Mouse (Mus musculus): ENCODE data around the gene Spaca7. TPM values are rescaled to one million over a fixed set of nuclear protein-coding genes. Genes with fewer than 3 reads are reported as not detected.
"Not testable (repeated sequence)": the region's sequence is repeated elsewhere in the genome, so short reads cannot be mapped to it uniquely, and the experiment has no call there.

Spaca7 gene
- polyA plus RNA-seq, 2 experiments from 2014 or later, result not detected

GRCm38 (mm10) chr8:12609752-12610449 lies 37.1 kb downstream of the Spaca7 start:
- ATAC-seq, result no peak

- ATAC-seq, result no peak
Observed at GRCm38 (mm10) chr8:12613201-12613600, 40.4 kb downstream of the Spaca7 start.

GRCm38 (mm10) chr8:12617369-12617768 lies 44.5 kb downstream of the Spaca7 start:
- not testable (repeated sequence) for ATAC-seq

- ATAC-seq, result no peak
Observed at GRCm38 (mm10) chr8:12621550-12622222, 48.9 kb downstream of the Spaca7 start.

GRCm38 (mm10) chr8:12625890-12626289 lies 53.1 kb downstream of the Spaca7 start:
- no peak for ATAC-seq

GRCm38 (mm10) chr8:12629079-12629478 lies 56.2 kb downstream of the Spaca7 start:
- no peak for ATAC-seq

- no peak for ATAC-seq
Observed at GRCm38 (mm10) chr8:12635366-12635765, 62.5 kb downstream of the Spaca7 start.

GRCm38 (mm10) chr8:12638446-12638845 lies 65.6 kb downstream of the Spaca7 start:
- ATAC-seq, result no peak

- ATAC-seq, result no peak
Observed at GRCm38 (mm10) chr8:12641527-12641926, 68.7 kb downstream of the Spaca7 start.

- ATAC-seq, result no peak
Observed at GRCm38 (mm10) chr8:12644341-12644740, 71.5 kb downstream of the Spaca7 start.

- no peak for ATAC-seq
Observed at GRCm38 (mm10) chr8:12644894-12645293, 72.1 kb downstream of the Spaca7 start.

GRCm38 (mm10) chr8:12646536-12646935 lies 73.7 kb downstream of the Spaca7 start:
- ATAC-seq, result no peak

- ATAC-seq, result no peak
Observed at GRCm38 (mm10) chr8:12648951-12649350, 76.1 kb downstream of the Spaca7 start.

Other genes with a start within 250 kb of the Spaca7 start
- not detected for gene Sox1, start 177.7 kb upstream of the Spaca7 start, polyA plus RNA-seq (2017; shearing (Covaris generic))
- 10 to 100 TPM; 43.9 to 71.5 TPM for gene Tubgcp3, start 99.2 kb downstream of the Spaca7 start, polyA plus RNA-seq (2017; shearing (Covaris generic))
- gene Atp11a, start 184.0 kb downstream of the Spaca7 start, polyA plus RNA-seq (2017; shearing (Covaris generic)), result 1 to 10 TPM; 6.4 to 7.4 TPM